Mouse (Mus musculus) thymus, adult 2 months (tissue): Measurements from ENCODE around the gene Rasa3.

Source experiments
- CTCF ChIP-seq: fragments of 200-500 bp; IDR thresholded peaks from 2 replicates; pipeline ENCODE4 v1.5.1; 2012; ENCODE audit warnings: mild to moderate bottlenecking, control low read depth, low read length, moderate library complexity, borderline replicate concordance; ENCODE audit not compliant: control insufficient read depth, poor library complexity, insufficient read depth; ENCODE audit errors: extremely low read depth
- POLR2A ChIP-seq: fragments of 200-500 bp; IDR thresholded peaks from 2 replicates; pipeline ENCODE4 v1.6.1; 2012; ENCODE audit warnings: mild to moderate bottlenecking, low read length, control low read depth, moderate library complexity; ENCODE audit not compliant: control insufficient read depth, poor library complexity, insufficient read depth; ENCODE audit errors: extremely low read depth

DNA sequence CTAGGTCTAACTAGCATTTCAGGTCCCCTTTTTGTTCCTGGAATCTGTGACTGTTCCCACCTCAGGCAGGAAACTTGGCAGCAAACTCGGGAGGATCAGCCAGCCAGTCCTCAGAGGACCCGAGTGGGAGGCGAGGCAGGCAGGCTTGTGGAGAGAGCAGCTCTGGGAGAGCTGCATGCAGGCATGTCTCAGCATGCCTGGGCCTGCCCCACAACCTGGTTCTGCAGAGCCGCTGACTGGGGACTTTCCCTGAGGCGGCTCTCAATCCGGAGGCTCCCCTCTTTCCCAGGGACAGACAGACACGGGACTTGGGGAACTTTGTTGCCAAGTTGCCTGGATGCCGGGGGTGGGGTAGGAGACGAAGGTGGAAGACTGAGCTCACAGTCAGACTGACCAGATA lies 128.6 kb downstream of the Rasa3 start:
- TF ChIP-seq CTCF (no peak), POLR2A (no peak)
